Mouse (Mus musculus): ENCODE measurements at regions not wholly inside any gene's neighbourhood (a gene's known extent, or its start where the extent isn't known, plus 50 kb on each side); places are given as distances from the start of the nearest gene placed in this dataset.

GRCm38 (mm10) chr11:44146419-44146818, 245.4 kb upstream of the Adra1b start:
- ATAC-seq (ENCODE audit: low FRiP score, low TSS enrichment), result no peak
- no peak for TF ChIP-seq CTCF (IDR thresholded peaks at IDR 0.05; ENCODE audit: low read depth)
- no peak for TF ChIP-seq EP300 (optimal IDR thresholded peaks at IDR 0.05)
- Histone ChIP-seq H3K9ac (ENCODE audit: low read length) (no peak overlapping the region), H3K27ac (replicated peaks) (no peak overlapping the region), H3K9me3 (ENCODE audit: control insufficient read depth, low read length) (no peaks in the 10 kb centered on the region), H3K27me3 (ENCODE audit: control insufficient read depth, insufficient read depth, low read length) (no peaks in the 10 kb centered on the region), H3K4me3 (ENCODE audit: low read depth, low read length) (no peak overlapping the region), H3K36me3 (ENCODE audit: control insufficient read depth, insufficient read depth, low read length) (no peaks in the 10 kb centered on the region), H3K4me2 (replicated peaks; ENCODE audit: low read depth) (no peak overlapping the region), H3K4me1 (replicated peaks; ENCODE audit: control insufficient read depth, insufficient read depth) (no peaks in the 10 kb centered on the region)
- no peak for DNase-seq (ENCODE audit: low spot score)
- WGBS, result 92% methylated on average over 3 of the region's 3 CpGs

- no peak overlapping the region for H3K9ac ChIP-seq (ENCODE audit: low read length)
- 0 out of 2 replicates have a peak, but pooled peaks cover 2% of the 10 kb centered on the region for H3K4me1 ChIP-seq (replicated peaks; ENCODE audit: control insufficient read depth, insufficient read depth)
- H3K27ac ChIP-seq (replicated peaks), result no peak overlapping the region
- H3K4me2 ChIP-seq (replicated peaks; ENCODE audit: low read depth), result no peak overlapping the region
- DNase-seq (ENCODE audit: low spot score) (no peak), ATAC-seq (ENCODE audit: low FRiP score, low TSS enrichment) (no peak)
- H3K36me3 ChIP-seq (ENCODE audit: control insufficient read depth, insufficient read depth, low read length), result no peaks in the 10 kb centered on the region
- TF ChIP-seq CTCF (IDR thresholded peaks at IDR 0.05; ENCODE audit: low read depth) (no peak), EP300 (optimal IDR thresholded peaks at IDR 0.05) (no peak)
- 87% methylated on average over 3 of the region's 3 CpGs for WGBS
- H3K4me3 ChIP-seq (ENCODE audit: low read depth, low read length), result no peak overlapping the region
- no peaks in the 10 kb centered on the region for H3K9me3 ChIP-seq (ENCODE audit: control insufficient read depth, low read length)
- H3K27me3 ChIP-seq (ENCODE audit: control insufficient read depth, insufficient read depth, low read length), result no peaks in the 10 kb centered on the region
These were observed 246.3 kb upstream of the Il12b start for GRCm38 (mm10) chr11:44153576-44153975.

- H3K4me3 ChIP-seq (ENCODE audit: low read depth, low read length), result no peak overlapping the region
- ATAC-seq (ENCODE audit: low FRiP score, low TSS enrichment), result no peak
- 0 out of 2 replicates have a peak, but pooled peaks cover 2% of the 10 kb centered on the region for H3K4me1 ChIP-seq (replicated peaks; ENCODE audit: control insufficient read depth, insufficient read depth)
- no peak overlapping the region for H3K27ac ChIP-seq (replicated peaks)
- 29% methylated on average over 2 of the region's 2 CpGs for WGBS
- H3K9ac ChIP-seq (ENCODE audit: low read length), result no peak overlapping the region
- no peaks in the 10 kb centered on the region for H3K9me3 ChIP-seq (ENCODE audit: control insufficient read depth, low read length)
- no peak for TF ChIP-seq EP300 (optimal IDR thresholded peaks at IDR 0.05)
- TF ChIP-seq CTCF (IDR thresholded peaks at IDR 0.05; ENCODE audit: low read depth), result no peak
- no peak for DNase-seq (ENCODE audit: low spot score)
- H3K36me3 ChIP-seq (ENCODE audit: control insufficient read depth, insufficient read depth, low read length), result no peaks in the 10 kb centered on the region
- no peak overlapping the region for H3K4me2 ChIP-seq (replicated peaks; ENCODE audit: low read depth)
- no peaks in the 10 kb centered on the region for H3K27me3 ChIP-seq (ENCODE audit: control insufficient read depth, insufficient read depth, low read length)
These were observed 244.3 kb upstream of the Il12b start for GRCm38 (mm10) chr11:44155591-44155990.

GRCm38 (mm10) chr11:44156081-44156480, 243.8 kb upstream of the Il12b start:
- Histone ChIP-seq H3K27ac (replicated peaks) (no peak overlapping the region), H3K4me1 (replicated peaks; ENCODE audit: control insufficient read depth, insufficient read depth) (0 out of 2 replicates have a peak, but pooled peaks cover 2% of the 10 kb centered on the region), H3K4me2 (replicated peaks; ENCODE audit: low read depth) (no peak overlapping the region), H3K27me3 (ENCODE audit: control insufficient read depth, insufficient read depth, low read length) (no peaks in the 10 kb centered on the region), H3K4me3 (ENCODE audit: low read depth, low read length) (no peak overlapping the region), H3K36me3 (ENCODE audit: control insufficient read depth, insufficient read depth, low read length) (no peaks in the 10 kb centered on the region), H3K9me3 (ENCODE audit: control insufficient read depth, low read length) (no peaks in the 10 kb centered on the region), H3K9ac (ENCODE audit: low read length) (no peak overlapping the region)
- no peak for ATAC-seq (ENCODE audit: low FRiP score, low TSS enrichment)
- DNase-seq (ENCODE audit: low spot score), result no peak
- 22% methylated on average over 5 of the region's 5 CpGs for WGBS
- no peak for TF ChIP-seq EP300 (optimal IDR thresholded peaks at IDR 0.05)
- no peak for TF ChIP-seq CTCF (IDR thresholded peaks at IDR 0.05; ENCODE audit: low read depth)

GRCm38 (mm10) chr11:44156490-44157345, 243.1 kb upstream of the Il12b start:
- DNase-seq (ENCODE audit: low spot score) (no peak), ATAC-seq (ENCODE audit: low FRiP score, low TSS enrichment) (no peak)
- H3K27me3 ChIP-seq (ENCODE audit: control insufficient read depth, insufficient read depth, low read length), result no peaks in the 10 kb centered on the region
- no peaks in the 10 kb centered on the region for H3K36me3 ChIP-seq (ENCODE audit: control insufficient read depth, insufficient read depth, low read length)
- H3K4me1 ChIP-seq (replicated peaks; ENCODE audit: control insufficient read depth, insufficient read depth), result 0 out of 2 replicates have a peak, but pooled peaks cover 2% of the 10 kb centered on the region
- H3K4me2 ChIP-seq (replicated peaks; ENCODE audit: low read depth), result no peak overlapping the region
- H3K9ac ChIP-seq (ENCODE audit: low read length), result no peak overlapping the region
- H3K9me3 ChIP-seq (ENCODE audit: control insufficient read depth, low read length), result no peaks in the 10 kb centered on the region
- 47% methylated on average over 3 of the region's 3 CpGs for WGBS
- no peak overlapping the region for H3K27ac ChIP-seq (replicated peaks)
- H3K4me3 ChIP-seq (ENCODE audit: low read depth, low read length), result no peak overlapping the region
- TF ChIP-seq CTCF (IDR thresholded peaks at IDR 0.05; ENCODE audit: low read depth) (no peak), EP300 (optimal IDR thresholded peaks at IDR 0.05) (no peak)

- TF ChIP-seq CTCF (IDR thresholded peaks at IDR 0.05; ENCODE audit: low read depth), result no peak
- TF ChIP-seq EP300 (optimal IDR thresholded peaks at IDR 0.05), result no peak
- no peak for DNase-seq (ENCODE audit: low spot score)
These were observed 241.6 kb upstream of the Il12b start for GRCm38 (mm10) chr11:44158236-44158635.

More at GRCm38 (mm10) chr11:44158236-44158635, 241.6 kb upstream of the Il12b start:
- no peak for ATAC-seq (ENCODE audit: low FRiP score, low TSS enrichment)
- 59% methylated on average over 5 of the region's 5 CpGs for WGBS
- Histone ChIP-seq H3K4me3 (ENCODE audit: low read depth, low read length) (no peak overlapping the region), H3K27ac (replicated peaks) (no peak overlapping the region), H3K9me3 (ENCODE audit: control insufficient read depth, low read length) (no peaks in the 10 kb centered on the region), H3K9ac (ENCODE audit: low read length) (no peak overlapping the region), H3K4me1 (replicated peaks; ENCODE audit: control insufficient read depth, insufficient read depth) (0 out of 2 replicates have a peak, but pooled peaks cover 2% of the 10 kb centered on the region), H3K4me2 (replicated peaks; ENCODE audit: low read depth) (no peak overlapping the region), H3K27me3 (ENCODE audit: control insufficient read depth, insufficient read depth, low read length) (no peaks in the 10 kb centered on the region), H3K36me3 (ENCODE audit: control insufficient read depth, insufficient read depth, low read length) (no peaks in the 10 kb centered on the region)
